Mouse (Mus musculus) hindbrain, embryonic 14.5 days (tissue): Measurements from ENCODE around the gene Eif4e3. TPM values are rescaled to one million over a fixed set of nuclear protein-coding genes. Genes with fewer than 3 reads are reported as not detected.

ENCODE experiments used
- ATAC-seq: fragments of 200-750 bp; cut with Nextera tagmentation; 2 replicates; pipeline ENCODE4 v1.8.0; 2017; ENCODE audit warnings: moderate number of reproducible peaks, mild to moderate bottlenecking, moderate TSS enrichment, moderate library complexity; ENCODE audit not compliant: low FRiP score
- DNase-seq: peaks from one replicate; pipeline ENCODE4 v3.0.0-alpha.2; 2015; ENCODE audit warnings: low spot score
- H3K27ac ChIP-seq: fragments of 300-500 bp; sonication (generic); 2 replicates; pipeline ENCODE4 v1.5.1; 2014; ENCODE audit warnings: mild to moderate bottlenecking, moderate library complexity
- H3K27me3 ChIP-seq: fragments of 300-500 bp; sonication (generic); 2 replicates; pipeline ENCODE4 v1.6.1; 2014; ENCODE audit warnings: mild to moderate bottlenecking, low read length, mixed read lengths; ENCODE audit not compliant: control insufficient read depth, insufficient read depth
- H3K36me3 ChIP-seq: fragments of 300-500 bp; sonication (generic); replicated peaks from 2 replicates; pipeline ENCODE4 v1.6.1; 2014; ENCODE audit not compliant: control insufficient read depth, insufficient read depth
- H3K4me1 ChIP-seq: fragments of 300-500 bp; sonication (generic); replicated peaks from 2 replicates; pipeline ENCODE4 v1.6.1; 2014; ENCODE audit warnings: antibody characterized with exemption, low read length, mixed read lengths; ENCODE audit not compliant: control insufficient read depth, insufficient read depth
- H3K4me2 ChIP-seq: fragments of 300-500 bp; sonication (generic); replicated peaks from 2 replicates; pipeline ENCODE4 v1.6.1; 2014; ENCODE audit warnings: mild to moderate bottlenecking, moderate library complexity
- H3K4me3 ChIP-seq: fragments of 300-500 bp; sonication (generic); replicated peaks from 2 replicates; pipeline ENCODE4 v1.5.1; 2014; ENCODE audit warnings: mild to moderate bottlenecking, low read length
- H3K9ac ChIP-seq: fragments of 300-500 bp; sonication (generic); 2 replicates; pipeline ENCODE4 v1.6.1; 2014
- H3K9me3 ChIP-seq: fragments of 300-500 bp; sonication (generic); 2 replicates; pipeline ENCODE4 v1.6.1; 2016; ENCODE audit warnings: low read length; ENCODE audit not compliant: control insufficient read depth
- WGBS: fragments of 180-500 bp; shearing (Covaris S2); extraction: QIAGEN DNeasy Blood & Tissue Kit; methylation state at CpG from one replicate; pipeline ENCODE4 v1.1.7; 2014; 5-methylcytosine and 5-hydroxymethylcytosine counted together
- polyA plus RNA-seq: library from polyadenylated mRNA; unstranded; fragments of >200 nt; fragmentation: Nextera tagmentation; extraction: Ambion mirVana; gene quantifications from 2 replicates; pipeline ENCODE4 v1.2.1, GENCODE M21; 2014

The Eif4e3 gene
- polyA plus RNA-seq, 1 experiment from 2014 or later: 6.0 TPM

- peaks cover 5% of the 10 kb centered on the region; the same call in 1 of the 2 replicates for H3K27me3 ChIP-seq
- H3K36me3 ChIP-seq: no peaks in the 10 kb centered on the region
- no peaks in the 10 kb centered on the region for H3K9me3 ChIP-seq
- H3K4me1 ChIP-seq: peaks cover 42% of the 10 kb centered on the region
- peak overlapping the region; percentile 77 for H3K27ac ChIP-seq
- ATAC-seq (peak; percentile 79), DNase-seq (peak; percentile 73)
- 11% methylated on average over 5 of the region's 5 CpGs for WGBS
- no peak overlapping the region for H3K4me3 ChIP-seq
- H3K4me2 ChIP-seq: peak overlapping the region; percentile 29
- H3K9ac ChIP-seq: no peak overlapping the region
These were observed 3.1 kb upstream of the Eif4e3 start for GRCm38 (mm10) chr6:99669481-99670325.

DNA sequence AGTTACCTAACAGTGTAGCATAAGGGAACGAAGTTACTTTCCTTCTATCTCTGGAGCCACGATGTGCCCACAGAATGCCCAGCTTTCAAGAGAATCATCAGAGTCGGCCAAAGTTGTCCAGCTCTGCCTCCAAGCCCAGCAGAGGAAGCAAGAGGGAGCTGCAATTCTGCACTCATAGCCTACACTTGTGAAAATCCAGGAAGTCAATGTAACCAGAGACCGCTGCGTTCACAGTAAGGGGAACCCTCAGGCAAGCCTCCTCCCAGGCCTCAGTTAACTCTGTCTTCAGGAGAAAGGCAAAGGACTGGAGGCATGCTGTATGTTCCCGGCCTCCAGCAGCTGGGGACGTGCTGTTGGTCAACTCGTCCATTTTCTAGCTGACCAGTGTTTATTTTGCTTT lies 719 bp upstream of the Eif4e3 start:
- no peak overlapping the region for H3K9ac ChIP-seq
- no peaks in the 10 kb centered on the region for H3K36me3 ChIP-seq
- H3K27ac ChIP-seq: peak overlapping the region; percentile 63; the same call in 1 of the 2 replicates
- DNase-seq (no peak), ATAC-seq (no peak)
- H3K27me3 ChIP-seq: peaks cover 9% of the 10 kb centered on the region; the same call in 1 of the 2 replicates
- peak overlapping the region; percentile 97 for H3K4me2 ChIP-seq
- no peaks in the 10 kb centered on the region for H3K9me3 ChIP-seq
- WGBS: 43% methylated on average over 8 of the region's 8 CpGs
- H3K4me3 ChIP-seq: peak overlapping the region; percentile 70
- H3K4me1 ChIP-seq: peaks cover 44% of the 10 kb centered on the region

- Histone ChIP-seq H3K4me3 (peak overlapping the region; percentile 70), H3K27ac (no peak overlapping the region), H3K4me2 (peak overlapping the region; percentile 97), H3K9me3 (no peaks in the 10 kb centered on the region), H3K27me3 (peaks cover 9% of the 10 kb centered on the region; the same call in 1 of the 2 replicates), H3K36me3 (no peaks in the 10 kb centered on the region), H3K9ac (peak overlapping the region; percentile 82), H3K4me1 (peaks cover 48% of the 10 kb centered on the region)
- no peak for ATAC-seq
- WGBS: 31% methylated on average over 16 of the region's 16 CpGs
- no peak for DNase-seq
These were observed 884 bp downstream of the Eif4e3 start for GRCm38 (mm10) chr6:99665457-99666317.

DNA sequence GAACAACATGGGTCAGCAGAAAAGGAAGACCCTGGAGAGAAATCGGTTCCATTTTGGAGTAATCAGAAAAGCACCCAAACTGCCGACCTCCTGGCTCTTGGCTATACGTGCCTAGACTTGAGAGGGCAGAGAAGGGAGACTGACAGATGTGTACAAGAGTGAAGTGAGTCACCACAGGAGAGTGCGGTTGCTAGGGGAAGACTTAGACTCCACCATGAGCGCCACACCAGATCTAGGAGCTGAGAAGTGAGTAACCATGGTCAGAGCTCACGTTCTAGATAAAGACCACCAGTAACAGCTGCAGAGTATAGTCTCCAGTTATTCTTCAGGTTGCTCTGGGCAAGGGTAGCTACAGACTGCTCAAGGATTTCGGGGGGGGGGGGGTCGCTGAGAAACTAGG lies 3.3 kb downstream of the Eif4e3 start:
- Histone ChIP-seq H3K27me3 (peaks cover 9% of the 10 kb centered on the region; the same call in 1 of the 2 replicates), H3K4me3 (no peak overlapping the region), H3K9ac (no peak overlapping the region), H3K9me3 (no peaks in the 10 kb centered on the region), H3K4me1 (peaks cover 30% of the 10 kb centered on the region), H3K36me3 (no peaks in the 10 kb centered on the region), H3K4me2 (no peak overlapping the region), H3K27ac (no peak overlapping the region)
- WGBS: 78% methylated on average over 8 of the region's 8 CpGs
- DNase-seq (no peak), ATAC-seq (no peak)

GRCm38 (mm10) chr6:99660443-99660842 lies 6.1 kb downstream of the Eif4e3 start:
- Histone ChIP-seq H3K36me3 (no peaks in the 10 kb centered on the region), H3K4me1 (peaks cover 13% of the 10 kb centered on the region; the same call in 1 of the 2 replicates), H3K9me3 (no peaks in the 10 kb centered on the region), H3K4me2 (no peak overlapping the region), H3K27me3 (peaks cover 5% of the 10 kb centered on the region; the same call in 1 of the 2 replicates), H3K27ac (no peak overlapping the region), H3K4me3 (no peak overlapping the region), H3K9ac (no peak overlapping the region)
- no peak for ATAC-seq
- 42% methylated on average over 3 of the region's 3 CpGs for WGBS
- no peak for DNase-seq

DNA sequence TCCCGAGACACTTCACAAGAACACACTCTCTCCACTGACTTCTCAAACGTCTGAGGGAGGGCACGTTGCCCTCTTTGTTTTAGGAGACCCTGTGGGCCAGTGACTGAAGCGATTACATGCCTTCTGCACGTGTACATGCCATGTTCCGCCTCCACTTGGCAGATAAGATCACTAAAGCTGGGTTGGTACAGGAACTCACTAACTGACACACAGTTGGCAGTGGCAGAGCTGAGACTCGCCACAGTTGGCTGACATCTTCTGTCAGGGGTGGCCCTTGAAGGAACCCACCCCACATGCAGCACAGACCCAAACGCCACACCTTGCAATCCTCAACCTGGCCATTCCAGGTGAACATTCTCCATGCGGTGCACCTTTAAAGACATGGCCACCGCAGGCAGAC lies 8.0 kb downstream of the Eif4e3 start:
- Histone ChIP-seq H3K4me1 (peaks cover 11% of the 10 kb centered on the region; the same call in 1 of the 2 replicates), H3K27ac (no peak overlapping the region), H3K4me3 (no peak overlapping the region), H3K9me3 (no peaks in the 10 kb centered on the region), H3K4me2 (no peak overlapping the region), H3K27me3 (no peaks in the 10 kb centered on the region), H3K9ac (no peak overlapping the region), H3K36me3 (no peaks in the 10 kb centered on the region)
- no peak for DNase-seq
- ATAC-seq: no peak
- 87% methylated on average over 10 of the region's 10 CpGs for WGBS

- Histone ChIP-seq H3K4me3 (no peak overlapping the region), H3K9ac (no peak overlapping the region), H3K4me2 (no peak overlapping the region), H3K27ac (no peak overlapping the region), H3K9me3 (no peaks in the 10 kb centered on the region), H3K4me1 (peaks cover 10% of the 10 kb centered on the region; the same call in 1 of the 2 replicates), H3K36me3 (no peaks in the 10 kb centered on the region), H3K27me3 (no peaks in the 10 kb centered on the region)
- ATAC-seq: no peak
- no peak for DNase-seq
- WGBS: 91% methylated on average over 2 of the region's 2 CpGs
These were observed 10.5 kb downstream of the Eif4e3 start for GRCm38 (mm10) chr6:99656088-99656487.

DNA sequence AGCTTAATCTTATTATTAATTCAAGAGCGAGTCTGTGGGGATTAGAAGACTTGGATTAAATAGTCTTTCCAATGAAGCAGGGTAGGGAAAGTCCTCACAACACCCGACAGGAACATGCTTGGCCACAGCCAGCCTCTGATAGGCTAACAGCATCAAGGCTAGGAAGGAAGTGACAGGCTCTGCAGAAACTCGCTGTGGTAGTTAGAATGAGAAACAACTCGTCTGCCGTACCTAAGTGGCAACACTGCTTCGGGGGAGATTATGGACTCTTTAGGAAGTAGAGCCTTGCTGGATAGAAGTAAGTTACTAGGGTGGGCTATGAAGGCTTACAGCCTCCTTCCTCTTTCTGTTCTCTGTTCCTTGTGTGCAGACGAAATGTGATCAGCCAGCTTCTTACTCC lies 11.1 kb downstream of the Eif4e3 start:
- Histone ChIP-seq H3K27ac (no peak overlapping the region), H3K36me3 (no peaks in the 10 kb centered on the region), H3K4me3 (no peak overlapping the region), H3K9me3 (no peaks in the 10 kb centered on the region), H3K4me2 (no peak overlapping the region), H3K4me1 (peaks cover 4% of the 10 kb centered on the region; the same call in 1 of the 2 replicates), H3K27me3 (no peaks in the 10 kb centered on the region), H3K9ac (no peak overlapping the region)
- ATAC-seq (no peak), DNase-seq (no peak)
- 57% methylated on average over 7 of the region's 7 CpGs for WGBS

GRCm38 (mm10) chr6:99654343-99654742 lies 12.2 kb downstream of the Eif4e3 start:
- Histone ChIP-seq H3K4me3 (no peak overlapping the region), H3K4me1 (no peaks in the 10 kb centered on the region), H3K27ac (no peak overlapping the region), H3K27me3 (no peaks in the 10 kb centered on the region), H3K9ac (no peak overlapping the region), H3K36me3 (no peaks in the 10 kb centered on the region), H3K9me3 (no peaks in the 10 kb centered on the region), H3K4me2 (no peak overlapping the region)
- ATAC-seq (no peak), DNase-seq (no peak)
- WGBS: 43% methylated on average over 5 of the region's 5 CpGs
